Mouse (Mus musculus): ENCODE data around the gene Phf21a.

Gene Phf21a

DNA sequence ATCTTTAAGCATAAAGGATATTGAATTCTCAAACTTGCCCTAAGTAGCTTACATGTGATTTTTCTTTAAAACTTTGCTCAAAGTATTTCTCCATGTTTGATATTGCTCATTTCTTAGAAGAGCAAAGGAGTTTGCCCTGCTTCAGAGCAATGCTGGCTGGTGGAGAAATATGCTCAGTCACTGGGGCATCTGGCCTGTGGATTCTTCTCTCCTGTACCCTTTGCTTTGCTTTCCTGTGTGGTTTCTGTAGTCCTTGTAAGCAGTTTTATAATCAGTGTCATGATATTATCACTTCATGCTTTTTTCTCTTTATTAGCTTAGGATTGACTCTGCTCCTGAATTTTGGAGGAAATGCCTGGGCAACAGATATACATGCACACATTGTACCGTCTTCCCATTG lies 117.5 kb downstream of the Phf21a start:
- in situ Hi-C loops (cut with MboI, MseI), result loop anchor here in 1 of 2 experiments (10.0 kb wide), 1 partner anchor 1674 kb away; no protein-coding TSS in a partner anchor

DNA sequence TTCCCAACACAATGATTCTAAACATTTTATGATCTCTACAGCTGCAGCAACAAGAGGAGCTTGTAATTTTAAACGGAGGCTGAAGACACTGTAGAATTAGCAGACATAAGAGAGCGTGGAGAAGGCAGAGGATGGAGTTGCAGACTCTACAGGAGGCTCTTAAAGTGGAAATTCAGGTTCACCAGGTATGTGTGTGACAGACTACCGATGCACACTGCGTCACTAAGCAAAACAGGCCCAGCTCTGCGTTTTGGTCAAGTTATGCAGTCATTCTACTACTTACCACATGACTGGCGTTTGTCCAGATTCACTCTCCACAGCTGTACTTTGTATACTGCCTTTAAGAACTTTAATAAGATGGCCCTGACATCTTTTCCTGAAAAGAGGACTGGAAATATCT lies 128.5 kb downstream of the Phf21a start:
- in situ Hi-C loops (cut with MboI, MseI), result no loop called here

DNA sequence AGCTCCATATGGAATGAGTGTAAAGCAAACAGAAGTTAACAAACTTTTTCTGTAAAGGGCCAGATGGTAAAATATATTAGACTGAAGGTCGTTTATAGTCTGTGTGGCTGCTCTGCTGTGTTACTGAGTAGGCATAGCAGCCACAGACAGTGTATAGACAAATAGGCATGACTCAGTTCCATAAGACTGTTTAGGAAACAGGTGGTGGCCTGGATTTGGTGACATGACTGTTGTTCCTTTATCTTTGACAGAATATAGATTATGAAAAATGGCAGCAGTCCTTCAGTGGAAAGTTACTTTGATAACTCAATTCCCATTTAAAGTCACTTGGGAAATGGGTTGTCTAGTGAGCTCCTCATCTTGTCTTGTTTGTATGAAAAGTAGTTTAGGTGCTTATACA lies 132.7 kb downstream of the Phf21a start:
- in situ Hi-C loops (cut with MboI, MseI), result no loop called here

DNA sequence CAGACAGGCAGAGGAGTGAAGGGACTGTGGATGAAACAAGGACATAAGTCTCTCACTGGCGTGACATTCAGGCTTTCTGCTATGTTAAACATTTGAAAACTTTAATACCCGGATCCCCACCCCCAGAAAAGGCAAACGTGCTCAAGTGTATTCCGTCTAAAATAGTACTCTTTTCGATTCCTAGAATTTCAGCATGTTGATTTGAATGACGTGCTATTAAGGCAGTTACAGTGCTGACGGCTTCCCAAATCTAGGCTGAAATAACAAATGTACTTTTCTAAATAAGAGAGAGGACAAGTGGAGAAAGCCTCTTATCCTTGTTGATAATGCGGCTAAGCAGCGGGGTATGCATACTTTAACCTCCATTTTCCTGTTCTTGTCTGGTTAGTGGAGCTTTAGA lies 137.1 kb downstream of the Phf21a start:
- in situ Hi-C loops (cut with MboI, MseI), result no loop called here

DNA sequence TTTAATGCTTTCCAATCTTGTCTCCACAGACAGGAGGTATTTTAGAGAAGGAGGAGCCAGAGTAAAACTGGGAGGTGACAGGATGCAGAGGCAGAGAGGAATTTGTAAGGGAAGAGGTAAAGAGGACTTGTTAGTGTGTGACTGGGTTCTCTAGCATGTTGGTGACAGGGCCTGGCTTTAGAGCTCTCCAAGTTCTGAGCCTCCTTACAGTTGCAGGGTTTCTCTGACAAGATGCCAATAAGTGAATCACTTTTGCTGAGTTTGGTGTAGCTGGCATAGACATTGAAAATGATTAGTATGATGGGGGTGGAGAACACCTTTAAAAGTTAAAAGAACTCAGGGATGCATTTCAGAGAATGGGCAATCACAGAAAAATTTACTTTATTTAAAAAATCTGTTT lies 138.8 kb downstream of the Phf21a start:
- in situ Hi-C loops (cut with MboI, MseI), result no loop called here

DNA sequence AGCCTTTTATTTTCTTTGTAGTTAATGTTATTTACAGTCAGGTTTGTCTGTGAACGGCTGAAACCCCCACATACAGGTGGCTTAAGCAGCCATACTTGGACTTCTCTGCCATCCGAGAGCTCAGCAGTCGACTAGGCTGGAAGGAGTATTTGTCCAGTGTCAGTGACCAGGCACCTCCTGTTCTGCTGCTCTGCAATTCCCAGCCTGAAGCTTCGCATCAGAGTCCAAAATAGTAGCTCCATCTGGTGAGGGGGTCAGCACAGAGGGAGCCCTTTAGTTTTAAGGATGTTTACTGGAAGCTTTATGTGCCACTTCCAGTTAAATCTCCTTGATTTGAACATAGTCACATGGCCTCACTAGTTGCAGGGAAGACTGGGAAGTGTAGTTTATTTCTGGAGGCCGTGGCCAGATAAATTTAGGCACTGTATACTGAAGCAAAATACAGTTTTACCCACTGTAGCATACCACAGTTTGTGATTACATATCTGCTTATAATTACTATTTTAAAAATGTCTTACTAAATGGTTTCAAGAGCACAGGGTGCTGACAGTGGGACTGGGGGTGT lies 141.9 kb downstream of the Phf21a start:
- in situ Hi-C loops (cut with MboI, MseI), result no loop called here

DNA sequence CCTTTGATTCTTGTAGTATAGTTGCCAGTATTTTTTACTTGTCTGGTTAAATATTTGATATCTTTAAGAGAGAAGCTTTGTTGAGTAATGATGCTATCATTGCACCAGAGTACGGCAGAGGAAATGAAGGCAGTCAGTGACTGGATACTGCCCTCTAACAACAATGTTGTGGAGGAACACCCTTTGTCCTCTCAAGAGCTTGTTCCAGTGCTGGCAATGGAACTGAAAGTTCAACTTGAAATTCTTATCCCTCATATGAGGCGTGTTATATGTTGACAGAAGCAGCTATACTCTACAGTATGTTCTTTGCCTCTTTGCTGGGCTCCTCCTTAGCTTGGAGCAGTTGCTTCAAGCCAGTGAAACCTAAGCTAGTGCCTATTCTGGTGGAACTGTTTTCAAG lies 147.4 kb downstream of the Phf21a start:
- in situ Hi-C loops (cut with MboI, MseI), result no loop called here

DNA sequence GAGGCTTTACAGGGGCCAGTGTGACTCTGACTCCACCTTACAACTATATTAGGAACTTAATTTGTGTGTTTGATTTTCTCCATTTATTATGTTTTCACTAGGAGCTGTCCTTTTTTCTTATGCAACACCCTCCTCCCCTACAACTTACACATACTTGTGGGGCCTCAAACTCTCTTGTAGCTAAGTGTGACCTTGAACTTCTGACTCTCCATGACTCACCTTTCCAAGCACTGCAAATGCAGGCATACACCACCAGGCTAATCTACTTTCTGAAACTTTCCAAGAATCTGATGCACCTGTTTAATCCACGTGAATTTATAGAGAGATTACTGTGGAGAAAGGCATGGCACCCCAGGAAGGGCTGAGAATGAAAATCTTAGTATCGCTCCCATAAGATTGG lies 147.9 kb downstream of the Phf21a start:
- in situ Hi-C loops (cut with MboI, MseI), result no loop called here

DNA sequence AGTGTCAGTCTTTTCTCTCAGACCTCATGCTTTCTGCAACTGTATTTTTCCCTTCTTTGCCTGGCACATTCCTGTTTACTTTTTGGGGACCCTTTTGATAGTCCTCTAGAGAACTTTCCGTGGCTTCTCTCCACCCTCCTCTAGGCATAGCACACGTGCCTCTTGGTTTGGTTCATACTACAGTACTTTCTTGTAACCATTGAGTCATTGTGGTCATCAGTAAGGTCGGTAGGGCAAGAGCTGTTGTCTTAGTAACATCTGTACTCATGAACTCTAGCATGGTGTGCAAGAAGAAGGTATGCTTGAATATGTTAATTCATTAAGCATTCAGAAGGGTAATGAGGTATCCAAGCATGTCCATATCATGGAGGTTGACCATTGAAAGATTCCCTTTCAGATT lies 148.4 kb downstream of the Phf21a start:
- in situ Hi-C loops (cut with MboI, MseI), result no loop called here

DNA sequence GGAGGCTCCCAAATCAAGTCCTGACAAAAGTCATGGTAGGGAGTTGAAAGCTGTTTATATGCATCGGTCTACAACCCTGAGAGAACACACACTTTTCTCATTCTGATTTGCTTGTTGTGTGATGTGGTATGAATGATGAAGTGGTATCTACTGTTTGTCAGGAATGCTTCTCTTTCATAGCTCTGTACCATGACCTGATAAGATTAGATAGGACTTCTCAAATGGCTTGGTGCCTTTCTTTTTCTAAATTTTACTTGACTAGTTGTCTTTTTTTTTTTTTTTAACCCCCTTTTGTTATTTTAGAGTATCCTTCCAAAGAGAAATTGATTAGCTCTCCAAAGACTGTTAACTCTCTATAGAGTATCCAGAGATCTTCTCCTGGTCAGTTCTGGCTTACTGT lies 153.2 kb downstream of the Phf21a start:
- in situ Hi-C loops (cut with MboI, MseI), result loop anchor here (5.0 kb wide), 2 partner anchors 36 to 46 kb away; no protein-coding TSS in a partner anchor

DNA sequence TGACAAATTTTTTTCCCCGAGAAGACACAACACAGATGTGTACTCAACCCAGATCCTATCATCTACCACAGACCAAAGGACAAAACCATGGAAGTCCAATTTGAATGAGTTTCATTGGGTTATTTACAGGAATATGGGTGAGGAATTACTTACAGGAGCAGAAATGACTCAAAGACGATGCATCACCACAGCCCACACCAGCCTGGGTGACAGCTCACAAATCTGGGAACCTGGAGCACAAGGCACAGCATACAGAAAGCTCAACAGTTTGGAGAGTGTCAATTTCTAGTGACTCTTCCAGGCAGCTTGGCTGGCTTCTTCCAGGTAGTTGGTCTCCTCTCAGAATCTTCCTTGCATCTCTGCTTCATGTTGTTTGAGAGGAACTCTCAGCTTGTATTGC lies 154.8 kb downstream of the Phf21a start:
- in situ Hi-C loops (cut with MboI, MseI), result loop anchor here (5.0 kb wide), 2 partner anchors 35 to 45 kb away; no protein-coding TSS in a partner anchor

DNA sequence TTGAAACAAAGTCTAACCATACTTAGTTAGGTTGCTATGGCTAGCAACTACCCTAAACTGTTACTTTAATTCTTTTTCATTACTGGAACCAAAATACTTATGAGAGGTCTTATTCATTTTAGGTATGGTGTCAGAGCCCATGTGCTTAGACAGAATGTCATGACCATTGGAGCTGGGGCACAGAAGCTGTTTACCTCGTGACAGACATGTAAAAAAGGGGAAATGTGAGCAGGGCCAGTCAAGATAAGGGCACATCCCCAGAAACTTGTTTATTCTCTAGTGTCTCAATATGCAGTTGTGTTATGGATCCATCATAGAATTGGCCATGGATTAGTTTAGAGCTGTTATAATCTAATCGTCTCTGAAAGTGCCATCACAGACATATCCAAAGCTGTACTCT lies 157.6 kb downstream of the Phf21a start:
- in situ Hi-C loops (cut with MboI, MseI), result no loop called here

DNA sequence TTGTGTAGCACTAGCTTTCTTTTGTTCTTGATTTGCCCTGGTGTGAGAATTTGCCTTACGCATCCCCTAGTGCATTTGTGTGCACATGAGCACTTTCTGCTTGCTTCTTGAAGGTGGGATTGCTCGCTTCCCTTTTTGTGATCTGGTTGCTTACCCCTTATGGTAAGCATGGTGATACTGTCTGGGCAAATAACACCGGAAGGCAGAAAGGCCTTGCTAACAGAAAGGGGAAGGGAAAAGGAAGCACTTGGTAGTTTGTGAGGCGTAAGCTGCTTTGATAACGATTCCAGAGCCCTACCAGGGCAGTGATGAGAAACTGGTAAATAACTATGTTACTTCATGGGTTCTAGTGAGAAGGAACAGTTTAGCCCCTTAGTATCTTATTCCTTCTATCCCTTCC lies 160.9 kb downstream of the Phf21a start:
- in situ Hi-C loops (cut with MboI, MseI), result no loop called here

DNA sequence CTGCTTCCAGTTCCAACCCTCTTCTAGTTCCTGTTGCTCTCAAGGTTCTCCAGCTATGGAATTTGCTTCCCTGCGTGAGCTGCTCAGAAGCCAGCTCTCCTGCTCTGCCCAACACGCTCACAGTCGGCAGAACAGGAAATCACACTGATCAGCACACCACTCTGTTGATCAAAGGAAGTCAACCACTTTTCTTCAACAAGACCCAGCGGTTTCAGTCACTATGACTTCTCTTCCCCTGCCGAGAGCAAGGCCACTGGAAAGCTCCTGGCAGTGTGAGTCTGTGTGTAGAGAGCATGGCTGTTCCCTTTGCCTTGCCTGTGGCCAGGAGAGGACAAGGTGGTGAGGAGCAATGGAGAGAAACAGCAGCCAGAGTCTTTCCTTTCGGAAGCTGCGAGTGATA lies 163.2 kb downstream of the Phf21a start:
- in situ Hi-C loops (cut with MboI, MseI), result no loop called here

DNA sequence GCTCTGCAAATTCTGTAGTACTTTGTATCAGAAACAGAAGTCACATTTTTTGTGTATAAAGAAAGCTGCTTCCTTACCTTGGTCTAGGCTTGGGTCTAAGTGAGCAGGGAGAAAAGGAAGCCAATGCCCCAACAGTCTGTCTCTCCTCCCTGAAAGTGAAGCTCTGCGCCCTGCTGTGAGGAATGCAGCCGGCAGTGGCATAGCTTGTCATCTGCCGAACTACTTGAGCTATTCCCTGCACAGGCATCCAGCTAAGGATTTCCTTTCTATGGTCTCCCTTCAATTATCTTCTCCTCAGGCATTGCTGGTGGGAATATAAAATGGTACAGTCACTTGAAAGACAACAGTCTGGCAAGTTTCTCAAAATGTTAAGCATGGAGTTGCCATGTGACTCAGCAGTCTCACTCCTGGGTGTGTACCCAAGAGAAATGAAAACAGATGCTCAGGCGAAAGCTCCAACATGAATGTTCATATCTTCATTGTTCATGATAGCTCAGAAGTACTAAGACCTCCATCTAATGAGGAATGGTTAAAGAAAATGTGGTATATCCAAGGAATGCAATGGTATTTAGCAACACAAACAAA lies 164.5 kb downstream of the Phf21a start:
- in situ Hi-C loops (cut with MboI, MseI), result no loop called here

DNA sequence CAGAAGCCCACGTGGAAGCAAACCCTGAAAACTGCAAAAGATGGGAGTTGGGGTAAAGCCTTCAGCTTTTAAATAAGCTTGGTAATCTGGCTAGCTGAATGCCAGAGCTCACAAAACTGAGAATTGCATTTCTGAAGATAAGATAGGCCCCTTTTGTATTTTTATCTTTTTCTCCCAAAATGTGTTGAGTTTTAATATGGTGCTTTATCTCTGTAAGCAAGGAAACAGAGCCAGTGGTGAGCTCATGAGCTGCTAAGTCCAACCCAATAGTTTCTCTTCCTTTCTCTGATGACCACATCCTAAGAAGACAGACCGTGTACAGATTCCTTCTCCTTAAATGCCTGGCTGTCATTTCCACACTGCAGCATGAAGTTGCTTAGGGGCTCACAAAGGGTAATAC lies 167.0 kb downstream of the Phf21a start:
- in situ Hi-C loops (cut with MboI, MseI), result no loop called here

DNA sequence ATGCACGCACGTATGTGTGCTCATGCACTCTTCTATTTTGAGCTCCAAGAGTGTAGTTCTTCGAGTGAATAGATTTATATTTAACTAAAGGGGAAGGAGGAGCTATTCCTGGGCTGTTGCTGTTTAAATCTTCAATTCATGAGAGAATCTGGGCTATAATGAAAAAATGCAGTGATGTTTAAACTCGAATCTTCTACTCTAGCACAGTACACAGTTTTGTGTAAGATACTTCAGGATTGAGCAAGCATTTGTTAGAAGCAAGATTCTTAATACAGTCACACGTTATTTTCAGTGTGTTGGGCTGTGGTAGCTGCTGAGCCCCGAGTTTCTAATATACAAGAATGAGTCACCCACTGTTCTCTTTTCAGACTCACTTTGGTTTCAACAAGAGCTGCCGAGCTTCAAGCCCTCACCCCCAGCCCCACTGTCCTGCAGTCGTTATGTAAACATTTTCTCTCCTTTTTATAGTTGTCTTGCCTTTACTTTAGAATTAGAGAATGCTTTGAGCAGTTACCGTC lies 173.2 kb downstream of the Phf21a start:
- in situ Hi-C loops (cut with MboI, MseI), result no loop called here

DNA sequence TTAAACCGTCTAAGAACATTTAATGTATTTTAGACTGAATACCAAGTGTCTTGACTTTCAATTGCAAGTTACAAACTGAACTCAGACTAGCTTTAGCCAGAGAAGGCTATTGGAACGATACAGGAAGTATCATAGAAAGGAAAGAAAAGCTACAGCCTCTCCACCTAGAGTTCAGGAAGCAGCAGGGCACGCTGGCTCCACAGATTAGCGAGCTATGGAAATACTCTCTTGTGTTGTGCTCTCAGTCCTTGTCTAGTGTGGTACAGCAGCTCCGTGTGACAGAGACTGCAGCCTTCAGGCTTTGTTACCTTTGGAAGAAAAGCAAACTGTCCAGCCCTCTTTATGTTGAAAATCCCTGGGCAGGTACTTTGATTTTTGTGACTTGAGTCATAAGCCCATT lies 176.3 kb downstream of the Phf21a start:
- in situ Hi-C loops (cut with MboI, MseI), result no loop called here

DNA sequence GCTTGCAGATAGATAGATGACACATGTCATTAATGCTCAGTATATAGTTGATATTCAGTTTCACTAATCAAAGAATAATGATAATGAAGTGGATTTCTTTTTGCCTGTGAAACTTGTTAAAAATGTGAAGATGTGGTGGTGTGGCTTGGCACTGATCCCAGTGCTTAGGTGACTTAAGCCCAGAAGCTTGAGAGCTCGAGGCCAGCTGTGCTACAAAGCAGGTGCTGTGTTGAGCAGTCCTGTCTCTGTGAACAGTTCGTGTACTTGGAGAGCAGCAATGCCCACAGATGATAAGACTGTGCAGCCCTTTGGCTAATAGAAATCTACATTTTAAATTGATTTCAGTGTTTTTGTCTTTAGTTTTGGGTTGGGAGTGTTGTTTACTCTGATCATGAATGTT lies 179.6 kb downstream of the Phf21a start:
- in situ Hi-C loops (cut with MboI, MseI), result no loop called here

DNA sequence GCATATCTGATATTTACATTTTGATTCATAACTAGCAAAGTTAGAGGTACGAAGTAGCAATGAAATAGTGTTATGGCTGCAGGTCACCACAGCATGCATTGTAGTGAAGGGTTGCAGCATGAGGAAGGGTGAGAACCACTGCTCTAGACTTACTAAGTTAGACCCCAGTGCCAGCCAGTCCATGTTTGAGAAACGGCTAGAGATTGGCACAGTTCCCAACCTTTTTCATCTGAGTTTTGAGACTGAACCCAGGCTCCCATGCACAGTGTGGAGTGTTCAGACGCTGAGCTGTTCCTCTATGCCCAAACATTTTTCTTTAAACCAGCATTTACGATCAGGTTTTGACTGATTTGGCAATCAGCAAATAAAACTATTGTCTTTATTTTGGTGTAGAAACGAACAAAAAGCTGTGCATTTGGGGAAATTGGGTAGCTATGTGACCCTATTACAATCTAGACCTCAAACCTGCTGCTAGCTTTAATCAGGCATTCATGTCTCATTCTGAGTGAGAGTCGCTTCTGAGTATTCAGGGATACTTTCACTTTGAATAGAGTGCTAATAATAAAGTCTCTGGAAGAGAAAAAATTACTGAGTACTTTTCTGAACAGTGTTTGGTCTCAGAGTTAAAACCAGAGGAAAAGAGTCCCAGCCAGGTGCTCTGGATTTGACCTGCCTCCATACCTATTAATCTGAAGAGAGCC lies 180.3 kb downstream of the Phf21a start:
- in situ Hi-C loops (cut with MboI, MseI), result no loop called here

DNA sequence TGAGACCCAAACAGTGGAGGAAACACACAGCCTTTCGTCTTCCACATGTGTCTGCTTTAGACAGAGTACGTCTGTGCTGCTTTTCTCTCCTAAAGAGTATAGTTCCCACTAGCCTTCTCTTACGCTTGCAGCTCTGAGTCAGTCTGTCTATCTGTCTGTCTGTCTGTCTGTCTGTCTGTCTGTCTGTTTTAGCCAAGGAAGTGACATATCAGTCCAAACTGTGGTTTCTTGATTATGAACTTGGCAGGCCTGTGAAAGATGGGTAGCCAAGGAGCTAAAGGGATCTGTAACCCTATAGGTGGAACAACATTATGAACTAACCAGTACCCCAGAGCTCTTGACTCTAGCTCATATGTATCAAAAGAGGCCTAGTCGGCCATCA lies 180.9 kb downstream of the Phf21a start:
- in situ Hi-C loops (cut with MboI, MseI), result no loop called here

DNA sequence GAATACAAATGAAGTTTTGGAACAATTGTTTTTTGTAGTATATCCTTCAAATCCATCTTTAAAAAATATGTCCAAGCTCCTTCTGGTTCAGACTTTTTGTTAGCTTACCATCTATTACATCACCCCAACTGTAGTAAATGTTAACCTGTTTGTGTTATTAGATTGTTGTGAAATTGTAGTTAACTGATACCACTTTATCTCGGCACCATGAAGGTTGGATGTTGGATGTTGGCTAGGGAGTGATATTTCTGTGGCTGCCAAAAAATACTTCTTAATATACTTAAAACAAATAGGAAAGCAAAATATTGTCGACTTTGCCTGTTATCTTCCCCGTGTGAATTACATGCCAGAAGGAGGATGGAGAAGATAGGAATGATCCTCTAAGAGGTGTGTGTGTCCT lies 184.9 kb downstream of the Phf21a start:
- in situ Hi-C loops (cut with MboI, MseI), result no loop called here

DNA sequence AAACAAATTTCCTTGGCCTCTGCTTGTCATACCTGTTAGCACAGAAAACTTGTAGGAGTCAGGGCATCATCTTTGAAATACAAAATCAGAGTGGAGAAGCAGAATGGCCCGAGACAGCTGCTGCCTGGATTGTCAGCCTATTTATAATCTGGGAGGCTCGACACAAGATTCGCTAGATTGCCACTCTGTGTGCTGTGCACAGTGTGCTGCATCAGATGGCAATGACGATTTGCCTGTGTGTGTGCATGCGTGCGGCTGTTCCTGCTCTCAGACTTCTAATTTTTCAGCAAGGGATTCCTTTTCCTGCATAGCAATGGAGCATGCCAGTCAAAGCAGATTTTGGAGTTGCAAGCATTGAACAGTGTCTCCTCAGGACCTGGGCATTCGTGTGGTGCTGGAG lies 185.7 kb downstream of the Phf21a start:
- in situ Hi-C loops (cut with MboI, MseI), result no loop called here
